Mouse (Mus musculus) B cell, adult 67 days (primary cell): ENCODE results near the gene Rnf144b. TPM values are rescaled to one million over a fixed set of nuclear protein-coding genes. Genes with fewer than 3 reads are reported as not detected.

ENCODE experiments used
- total RNA-seq, 2 experiments: library from RNA; stranded (reverse); gene quantifications; 4 replicates each; pipeline ENCODE4 v1.2.4; 2023

Gene Rnf144b
- total RNA-seq = 1 to 10 TPM in 1 of 2 experiments, under 1 TPM in 1; 0.95 to 1.6 TPM

DNA sequence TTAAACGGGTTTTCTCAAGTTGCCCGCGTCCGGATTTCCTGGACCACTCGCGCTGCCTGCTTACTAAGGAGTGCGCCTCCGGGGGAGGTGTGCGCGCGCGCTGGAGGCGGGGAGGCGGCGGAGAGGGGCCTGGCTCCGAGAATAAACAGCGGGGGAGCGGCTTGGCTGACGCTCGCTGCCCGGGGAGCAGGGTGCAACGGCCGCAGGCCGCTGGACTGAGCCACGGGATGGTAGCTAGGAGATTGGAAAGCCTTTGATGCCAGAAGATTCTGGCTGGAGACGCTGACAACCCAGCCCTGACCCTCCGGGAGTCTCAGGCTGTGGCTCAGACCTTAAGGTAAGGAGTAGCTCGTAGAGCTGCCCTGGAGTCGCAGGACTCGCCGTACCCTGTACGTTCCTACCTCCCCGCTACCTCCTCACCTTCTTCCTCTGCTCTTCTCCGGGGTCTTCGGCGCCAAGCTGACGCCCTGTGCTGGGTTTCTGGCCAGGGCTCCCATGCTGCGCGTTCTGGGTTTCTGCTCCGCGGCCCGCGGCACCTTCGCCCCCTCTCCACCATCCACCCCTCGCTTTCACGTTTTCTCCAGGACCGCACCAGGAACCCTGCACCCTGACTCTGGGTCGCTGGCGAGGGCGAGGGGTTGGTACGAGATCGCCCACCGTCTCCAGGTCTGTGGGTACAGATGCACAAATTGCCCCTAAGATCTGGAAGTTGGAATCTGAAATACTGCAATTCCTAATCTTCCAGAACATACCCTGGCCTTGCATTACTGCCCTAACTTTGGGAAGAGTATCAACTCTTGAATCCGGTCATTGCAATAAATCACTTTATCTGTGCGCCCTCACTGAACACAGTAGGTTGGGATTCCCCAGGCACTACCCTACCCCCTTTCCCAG, at the start of gene Rnf144b:
Gene Rnf144b, plus strand, starts transcription at position 120 of the 894 bp plus-strand sequence.

DNA sequence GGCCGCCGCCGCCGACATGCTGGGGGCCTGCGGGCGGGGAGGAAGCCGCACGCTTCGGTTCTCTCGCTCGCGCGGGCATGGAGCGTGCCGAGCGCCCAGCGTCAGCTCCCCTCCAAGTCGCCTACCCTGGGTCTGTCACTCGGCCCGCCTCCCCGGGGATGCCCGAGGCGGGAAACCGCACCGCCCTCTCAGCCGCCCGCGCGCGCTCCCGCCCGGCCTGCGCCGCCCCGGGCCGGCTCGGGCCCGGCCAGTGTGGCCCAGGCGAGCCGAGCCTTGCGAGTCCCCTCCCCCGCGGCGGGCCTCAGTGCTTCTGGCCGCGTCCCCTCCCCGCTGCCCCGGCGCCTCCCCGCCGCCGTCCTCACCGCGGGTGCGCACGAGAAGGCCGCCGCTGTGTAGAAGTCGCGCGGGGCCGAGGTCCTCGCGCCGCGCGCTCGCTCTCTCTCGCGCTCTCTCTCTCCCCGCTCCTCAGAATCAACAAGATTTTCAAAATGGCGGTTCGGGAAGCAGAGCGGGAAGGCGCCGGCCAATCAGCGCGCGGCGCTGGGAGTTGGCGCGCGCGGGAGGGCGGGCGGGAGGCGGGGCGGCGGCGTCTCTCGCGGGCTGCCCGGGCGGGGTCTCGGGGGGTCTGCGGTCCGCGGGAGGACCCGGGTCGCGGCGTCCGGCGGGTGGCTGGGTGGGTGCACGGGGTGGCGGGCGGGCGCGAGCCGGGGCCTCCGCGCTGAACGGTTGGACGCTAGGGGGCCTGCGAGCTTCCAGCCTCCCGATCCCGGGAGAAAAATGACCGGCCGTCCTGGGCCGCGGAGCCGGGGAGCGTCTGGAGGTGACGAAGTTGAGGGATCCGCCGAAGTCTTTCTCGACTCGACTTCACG, 16.5 kb upstream of the Rnf144b start, which contains the start of gene Dek:
Gene Dek, minus strand, starts transcription at position 491 of the 869 bp plus-strand sequence.

Other genes starting within 250 kb of the Rnf144b start
- gene Kif13a, start 192.8 kb upstream of the Rnf144b start, total RNA-seq = 1 to 10 TPM; 8.3 to 8.9 TPM
- gene Nhlrc1, start 107.8 kb upstream of the Rnf144b start, total RNA-seq = under 1 TPM; 0.32 to 0.33 TPM
- gene Kdm1b, start 79.2 kb upstream of the Rnf144b start, total RNA-seq = 10 to 100 TPM; 21.4 to 23.1 TPM
- 1 to 10 TPM; 1.7 to 2.6 TPM for gene Tpmt, start 77.9 kb upstream of the Rnf144b start, total RNA-seq
- gene Dek, start 16.5 kb upstream of the Rnf144b start, total RNA-seq = 100 to 1,000 TPM; 127 to 129 TPM